In the genomic region with DNA sequence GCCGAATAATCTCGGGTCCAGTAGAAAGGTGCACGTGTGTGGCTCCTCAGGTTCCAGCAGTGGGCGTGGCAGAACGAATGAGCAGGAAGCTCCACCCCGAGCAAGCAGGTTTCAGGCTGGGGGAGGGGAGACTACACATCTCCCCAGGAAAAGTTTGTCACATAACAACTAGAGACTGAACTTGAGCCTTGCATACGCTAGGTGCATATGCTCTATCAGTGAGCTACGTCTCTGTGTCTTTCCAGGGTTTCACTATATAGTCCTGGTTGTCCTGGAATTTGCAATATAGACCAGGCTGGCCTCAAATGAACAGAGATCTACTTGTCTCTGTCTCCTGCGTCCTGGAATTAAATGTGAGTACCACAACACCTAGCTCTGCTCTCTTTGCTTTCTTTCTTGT, we compare ENCODE assay signal across 7 mouse cellular contexts. TPM values are rescaled to one million over a fixed set of nuclear protein-coding genes. Genes with fewer than 3 reads are reported as not detected.
DNase-seq lines count a peak whose midpoint lies in the region; ATAC-seq lines count a peak whose summit lies in the region.
"Not testable (repeated sequence)": the region's sequence is repeated elsewhere in the genome, so short reads cannot be mapped to it uniquely, and the experiment has no call there.

No protein-coding gene starts in this region.

- not testable (repeated sequence) for H3K36me3 ChIP-seq in embryonic facial prominence, embryonic 15.5 days; heart, embryonic 13.5 days; intestine, embryonic 16.5 days (ENCODE audit: control insufficient read depth, insufficient read depth, low read length); limb, embryonic 11.5 days (ENCODE audit: control insufficient read depth, insufficient read depth, low read length); liver, embryonic 15.5 days (replicated peaks); neural tube, embryonic 12.5 days

- peak; percentile 1 for DNase-seq in cerebellum, adult 11-12 months
- DNase-seq in limb, embryonic 11.5 days (ENCODE audit: low spot score), result peak; percentile 48

- WGBS in embryonic facial prominence, embryonic 15.5 days, result 9% methylated on average over 6 of the region's 9 CpGs
- 15% methylated on average over 5 of the region's 9 CpGs for WGBS in heart, embryonic 13.5 days
- 21% methylated on average over 4 of the region's 9 CpGs for WGBS in intestine, embryonic 16.5 days
- WGBS in limb, embryonic 11.5 days, result 18% methylated on average over 4 of the region's 9 CpGs
- WGBS in liver, embryonic 15.5 days (ENCODE audit: insufficient replicate concordance), result 7% methylated on average over 6 of the region's 9 CpGs
- WGBS in neural tube, embryonic 12.5 days, result 20% methylated on average over 6 of the region's 9 CpGs

- not testable (repeated sequence) for H3K9me3 ChIP-seq in embryonic facial prominence, embryonic 15.5 days (replicated peaks); heart, embryonic 13.5 days; intestine, embryonic 16.5 days (ENCODE audit: control insufficient read depth, low read length); limb, embryonic 11.5 days (ENCODE audit: control insufficient read depth, low read length); liver, embryonic 15.5 days (replicated peaks); neural tube, embryonic 12.5 days

- H3K9ac ChIP-seq in embryonic facial prominence, embryonic 15.5 days; heart, embryonic 13.5 days; intestine, embryonic 16.5 days (ENCODE audit: low read depth, low read length); limb, embryonic 11.5 days (ENCODE audit: low read length); liver, embryonic 15.5 days; neural tube, embryonic 12.5 days: not testable (repeated sequence)

- H3K4me1 ChIP-seq in embryonic facial prominence, embryonic 15.5 days, result peaks cover 18% of the 10 kb centered on the region
- H3K4me1 ChIP-seq in heart, embryonic 13.5 days, result peaks cover 25% of the 10 kb centered on the region
- H3K4me1 ChIP-seq in intestine, embryonic 16.5 days (ENCODE audit: control insufficient read depth, insufficient read depth, low read length); limb, embryonic 11.5 days (ENCODE audit: control insufficient read depth, insufficient read depth, low read length); neural tube, embryonic 12.5 days: not testable (repeated sequence)
- peaks cover 40% of the 10 kb centered on the region for H3K4me1 ChIP-seq in liver, embryonic 15.5 days (replicated peaks)

- H3K27me3 ChIP-seq in embryonic facial prominence, embryonic 15.5 days; heart, embryonic 13.5 days (replicated peaks); intestine, embryonic 16.5 days (replicated peaks; ENCODE audit: control insufficient read depth, insufficient read depth, low read length); limb, embryonic 11.5 days (ENCODE audit: control insufficient read depth, insufficient read depth, low read length); liver, embryonic 15.5 days; neural tube, embryonic 12.5 days (replicated peaks): not testable (repeated sequence)

- H3K4me2 ChIP-seq in embryonic facial prominence, embryonic 15.5 days (replicated peaks), result peak overlapping the region; percentile 39
- H3K4me2 ChIP-seq in heart, embryonic 13.5 days, result peak overlapping the region; percentile 60
- peak overlapping the region; percentile 7; the same call in 1 of the 2 replicates for H3K4me2 ChIP-seq in intestine, embryonic 16.5 days (ENCODE audit: low read depth, low read length)
- peak overlapping the region; percentile 17; the same call in 1 of the 2 replicates for H3K4me2 ChIP-seq in limb, embryonic 11.5 days (ENCODE audit: low read depth, severe bottlenecking)
- peak overlapping the region; percentile 61 for H3K4me2 ChIP-seq in liver, embryonic 15.5 days
- 0 out of 2 replicates have a peak overlapping the region, but pooled peaks have one; percentile 16 for H3K4me2 ChIP-seq in neural tube, embryonic 12.5 days (replicated peaks)

- H3K27ac ChIP-seq in embryonic facial prominence, embryonic 15.5 days (replicated peaks); heart, embryonic 13.5 days (replicated peaks); limb, embryonic 11.5 days (replicated peaks; ENCODE audit: low read depth, low read length); neural tube, embryonic 12.5 days: not testable (repeated sequence)
- peak overlapping the region; percentile 31 for H3K27ac ChIP-seq in intestine, embryonic 16.5 days (ENCODE audit: low read length)
- peak overlapping the region; percentile 66; the same call in 1 of the 2 replicates for H3K27ac ChIP-seq in liver, embryonic 15.5 days (replicated peaks)

- ATAC-seq in embryonic facial prominence, embryonic 15.5 days (ENCODE audit: insufficient number of reproducible peaks, low FRiP score, low TSS enrichment, low read depth); heart, embryonic 13.5 days (ENCODE audit: extremely low read depth, insufficient number of reproducible peaks, low FRiP score, low TSS enrichment); liver, embryonic 15.5 days (ENCODE audit: insufficient read depth); neural tube, embryonic 12.5 days (ENCODE audit: low FRiP score, low read depth): not testable (repeated sequence)
- peak; percentile 27 for ATAC-seq in intestine, embryonic 16.5 days
- peak; percentile 48; the same call in 1 of the 2 replicates for ATAC-seq in limb, embryonic 11.5 days (ENCODE audit: insufficient number of reproducible peaks, low FRiP score, low TSS enrichment, low read depth)

- peak overlapping the region; percentile 17; the same call in 1 of the 2 replicates for H3K4me3 ChIP-seq in embryonic facial prominence, embryonic 15.5 days (replicated peaks)
- H3K4me3 ChIP-seq in heart, embryonic 13.5 days, result peak overlapping the region; percentile 35
- H3K4me3 ChIP-seq in intestine, embryonic 16.5 days (ENCODE audit: low read length), result peak overlapping the region; percentile 2; the same call in 1 of the 2 replicates
- H3K4me3 ChIP-seq in limb, embryonic 11.5 days (ENCODE audit: low read depth, low read length); neural tube, embryonic 12.5 days: not testable (repeated sequence)
- peak overlapping the region; percentile 34; the same call in 1 of the 2 replicates for H3K4me3 ChIP-seq in liver, embryonic 15.5 days (replicated peaks)

RNA-seq across cellular contexts. Expression of a gene that starts 6.1 kb away (rescaled TPM):
- polyA plus RNA-seq in embryonic facial prominence, embryonic 15.5 days (2015; fragmentation: Nextera tagmentation; extraction: Ambion mirVana), result 16.4 and 17.5 TPM in 2 replicates
- polyA plus RNA-seq in heart, embryonic 13.5 days (2015; fragmentation: Nextera tagmentation; extraction: Ambion mirVana), result 8.4 and 10.9 TPM in 2 replicates
- polyA plus RNA-seq in intestine, embryonic 16.5 days (2015; fragmentation: Nextera tagmentation; extraction: Ambion mirVana), result 25.7 and 31.7 TPM in 2 replicates
- 5.3 and 5.5 TPM in 2 replicates for polyA plus RNA-seq in limb, embryonic 11.5 days (2014; fragmentation: Nextera tagmentation; extraction: Ambion mirVana)
- polyA plus RNA-seq in liver, embryonic 15.5 days (2015; fragmentation: Nextera tagmentation; extraction: Ambion mirVana), result 9.2 and 9.5 TPM in 2 replicates
- polyA plus RNA-seq in neural tube, embryonic 12.5 days (2016; fragmentation: Nextera tagmentation; extraction: Ambion mirVana), result 8.2 and 8.5 TPM in 2 replicates

RNA-seq across cellular contexts. Expression of a gene that starts 11.7 kb away (rescaled TPM):
- 779 and 809 TPM in 2 replicates for polyA plus RNA-seq in embryonic facial prominence, embryonic 15.5 days (2015; fragmentation: Nextera tagmentation; extraction: Ambion mirVana)
- polyA plus RNA-seq in heart, embryonic 13.5 days (2015; fragmentation: Nextera tagmentation; extraction: Ambion mirVana), result 1,248 and 1,451 TPM in 2 replicates
- polyA plus RNA-seq in intestine, embryonic 16.5 days (2015; fragmentation: Nextera tagmentation; extraction: Ambion mirVana), result 1,250 and 1,271 TPM in 2 replicates
- 724 and 825 TPM in 2 replicates for polyA plus RNA-seq in limb, embryonic 11.5 days (2014; fragmentation: Nextera tagmentation; extraction: Ambion mirVana)
- polyA plus RNA-seq in liver, embryonic 15.5 days (2015; fragmentation: Nextera tagmentation; extraction: Ambion mirVana), result 405 and 414 TPM in 2 replicates
- 461 and 485 TPM in 2 replicates for polyA plus RNA-seq in neural tube, embryonic 12.5 days (2016; fragmentation: Nextera tagmentation; extraction: Ambion mirVana)

RNA-seq across cellular contexts. Expression of a gene that starts 22.9 kb away (rescaled TPM):
- polyA plus RNA-seq in embryonic facial prominence, embryonic 15.5 days (2015; fragmentation: Nextera tagmentation; extraction: Ambion mirVana), result 26.7 and 47.5 TPM in 2 replicates
- polyA plus RNA-seq in heart, embryonic 13.5 days (2015; fragmentation: Nextera tagmentation; extraction: Ambion mirVana), result 0.09 TPM in 1 of 2 replicates, not detected in the other
- 0.18 and 0.26 TPM in 2 replicates for polyA plus RNA-seq in intestine, embryonic 16.5 days (2015; fragmentation: Nextera tagmentation; extraction: Ambion mirVana)
- 0.91 and 1.0 TPM in 2 replicates for polyA plus RNA-seq in limb, embryonic 11.5 days (2014; fragmentation: Nextera tagmentation; extraction: Ambion mirVana)
- polyA plus RNA-seq in liver, embryonic 15.5 days (2015; fragmentation: Nextera tagmentation; extraction: Ambion mirVana), result not detected in 2 replicates
- 0.68 and 0.85 TPM in 2 replicates for polyA plus RNA-seq in neural tube, embryonic 12.5 days (2016; fragmentation: Nextera tagmentation; extraction: Ambion mirVana)

RNA-seq across cellular contexts. Expression of a gene that starts 26.9 kb away (rescaled TPM):
- 140 and 141 TPM in 2 replicates for polyA plus RNA-seq in embryonic facial prominence, embryonic 15.5 days (2015; fragmentation: Nextera tagmentation; extraction: Ambion mirVana)
- 98.3 and 101 TPM in 2 replicates for polyA plus RNA-seq in heart, embryonic 13.5 days (2015; fragmentation: Nextera tagmentation; extraction: Ambion mirVana)
- polyA plus RNA-seq in intestine, embryonic 16.5 days (2015; fragmentation: Nextera tagmentation; extraction: Ambion mirVana), result 106 and 117 TPM in 2 replicates
- polyA plus RNA-seq in limb, embryonic 11.5 days (2014; fragmentation: Nextera tagmentation; extraction: Ambion mirVana), result 152 and 153 TPM in 2 replicates
- 54.9 and 55.4 TPM in 2 replicates for polyA plus RNA-seq in liver, embryonic 15.5 days (2015; fragmentation: Nextera tagmentation; extraction: Ambion mirVana)
- polyA plus RNA-seq in neural tube, embryonic 12.5 days (2016; fragmentation: Nextera tagmentation; extraction: Ambion mirVana), result 203 TPM in 2 replicates

RNA-seq across cellular contexts. Expression of a gene that starts 26.9 kb away (rescaled TPM):
- polyA plus RNA-seq in embryonic facial prominence, embryonic 15.5 days (2015; fragmentation: Nextera tagmentation; extraction: Ambion mirVana), result 128 and 138 TPM in 2 replicates
- polyA plus RNA-seq in heart, embryonic 13.5 days (2015; fragmentation: Nextera tagmentation; extraction: Ambion mirVana), result 123 and 132 TPM in 2 replicates
- polyA plus RNA-seq in intestine, embryonic 16.5 days (2015; fragmentation: Nextera tagmentation; extraction: Ambion mirVana), result 153 and 183 TPM in 2 replicates
- polyA plus RNA-seq in limb, embryonic 11.5 days (2014; fragmentation: Nextera tagmentation; extraction: Ambion mirVana), result 243 and 249 TPM in 2 replicates
- polyA plus RNA-seq in liver, embryonic 15.5 days (2015; fragmentation: Nextera tagmentation; extraction: Ambion mirVana), result 192 and 194 TPM in 2 replicates
- 115 and 124 TPM in 2 replicates for polyA plus RNA-seq in neural tube, embryonic 12.5 days (2016; fragmentation: Nextera tagmentation; extraction: Ambion mirVana)

Comparison
In these comparisons a context has a peak if more than half of its experiments do, and no peak if none do; other contexts are left out.
1. H3K4me2 ChIP-seq: peak in every context shown above with its lines; median percentile 61 in liver, embryonic 15.5 days; 60 in heart, embryonic 13.5 days; 39 in embryonic facial prominence, embryonic 15.5 days; 17 in limb, embryonic 11.5 days; 16 in neural tube, embryonic 12.5 days; 7 in intestine, embryonic 16.5 days.
2. RNA of a gene that starts 22.9 kb away (polyA plus RNA-seq): 26.7 to 47.5 TPM in embryonic facial prominence, embryonic 15.5 days; 0.91 to 1.0 TPM in limb, embryonic 11.5 days, 0.68 to 0.85 TPM in neural tube, embryonic 12.5 days, 0.18 to 0.26 TPM in intestine, embryonic 16.5 days, 0.09 TPM in heart, embryonic 13.5 days and not detected in liver, embryonic 15.5 days; every median in the first group is over 10 times any median in the second.